Mouse (Mus musculus): ENCODE data around the gene Sh3bgrl2. TPM values are rescaled to one million over a fixed set of nuclear protein-coding genes. Genes with fewer than 3 reads are reported as not detected.

The Sh3bgrl2 gene
- polyA plus RNA-seq, 1 experiment: 3.4 TPM

DNA sequence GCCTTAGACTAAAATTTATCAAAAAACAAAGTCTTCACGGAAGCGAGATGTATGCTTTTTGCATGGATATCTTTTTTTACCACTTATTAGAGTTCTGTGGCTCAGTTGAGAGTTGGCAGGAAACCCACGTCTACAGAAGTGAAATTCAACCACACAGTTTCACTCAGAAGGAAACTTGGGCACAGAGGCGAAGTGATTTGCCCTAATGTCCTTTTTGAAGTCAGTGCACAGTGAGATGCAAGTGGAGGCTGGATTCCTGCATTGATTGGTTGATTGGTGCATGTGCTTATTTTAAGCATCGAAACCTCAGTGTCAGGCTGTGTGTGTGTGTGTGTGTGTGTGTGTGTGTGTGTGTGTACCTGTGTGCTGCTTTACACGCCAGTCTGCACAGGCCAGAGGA, 3.5 kb downstream of the Sh3bgrl2 start:
- H3K79me3 ChIP-seq (ENCODE audit: low read depth): no peaks in the 10 kb centered on the region
- no peaks in the 10 kb centered on the region for H3K36me3 ChIP-seq (ENCODE audit: control insufficient read depth, insufficient read depth)
- H3K4me3 ChIP-seq (ENCODE audit: insufficient read depth, poor library complexity, severe bottlenecking): no peak overlapping the region
- H3K79me2 ChIP-seq (ENCODE audit: control insufficient read depth, insufficient read depth): no peaks in the 10 kb centered on the region
- TF ChIP-seq CEBPB (IDR thresholded peaks at IDR 0.05; ENCODE audit: low read depth): no peak
- TF ChIP-seq MAX (IDR thresholded peaks at IDR 0.05): no peak
- no peak for TF ChIP-seq CTCF (IDR thresholded peaks at IDR 0.05; ENCODE audit: control insufficient read depth, insufficient read depth, insufficient read length)
- no peak for TF ChIP-seq MYOG (IDR thresholded peaks at IDR 0.05; ENCODE audit: control insufficient read depth, extremely low read depth, insufficient read length)
- TF ChIP-seq MYOD1 (IDR thresholded peaks at IDR 0.05; ENCODE audit: control insufficient read depth, insufficient read length, low read depth): no peak
- no peak for TF ChIP-seq FOSL1 (IDR thresholded peaks at IDR 0.05; ENCODE audit: insufficient read depth, low read length, poor library complexity, severe bottlenecking)
- no peak for TF ChIP-seq USF1 (IDR thresholded peaks at IDR 0.05; ENCODE audit: low read depth)
- no peaks in the 10 kb centered on the region for H3K27me3 ChIP-seq (ENCODE audit: control insufficient read depth, insufficient read depth, insufficient read length)
- H3ac ChIP-seq (ENCODE audit: control insufficient read depth, insufficient read length, low read depth): no peak overlapping the region

- TF ChIP-seq USF1 (IDR thresholded peaks at IDR 0.05; ENCODE audit: low read depth) (no peak), CTCF (IDR thresholded peaks at IDR 0.05; ENCODE audit: control insufficient read depth, insufficient read depth, insufficient read length) (no peak), MYOG (IDR thresholded peaks at IDR 0.05; ENCODE audit: control insufficient read depth, extremely low read depth, insufficient read length) (no peak), FOSL1 (IDR thresholded peaks at IDR 0.05; ENCODE audit: insufficient read depth, low read length, poor library complexity, severe bottlenecking) (no peak)
- Histone ChIP-seq H3ac (ENCODE audit: control insufficient read depth, insufficient read length, low read depth) (no peak overlapping the region), H3K79me3 (ENCODE audit: low read depth) (peaks cover 6% of the 10 kb centered on the region), H3K27me3 (ENCODE audit: control insufficient read depth, insufficient read depth, insufficient read length) (no peaks in the 10 kb centered on the region), H3K4me3 (ENCODE audit: insufficient read depth, poor library complexity, severe bottlenecking) (no peak overlapping the region), H3K79me2 (ENCODE audit: control insufficient read depth, insufficient read depth) (no peaks in the 10 kb centered on the region), H3K36me3 (ENCODE audit: control insufficient read depth, insufficient read depth) (no peaks in the 10 kb centered on the region)
These were observed 7.5 kb downstream of the Sh3bgrl2 start for GRCm38 (mm10) chr9:83555580-83555979.

DNA sequence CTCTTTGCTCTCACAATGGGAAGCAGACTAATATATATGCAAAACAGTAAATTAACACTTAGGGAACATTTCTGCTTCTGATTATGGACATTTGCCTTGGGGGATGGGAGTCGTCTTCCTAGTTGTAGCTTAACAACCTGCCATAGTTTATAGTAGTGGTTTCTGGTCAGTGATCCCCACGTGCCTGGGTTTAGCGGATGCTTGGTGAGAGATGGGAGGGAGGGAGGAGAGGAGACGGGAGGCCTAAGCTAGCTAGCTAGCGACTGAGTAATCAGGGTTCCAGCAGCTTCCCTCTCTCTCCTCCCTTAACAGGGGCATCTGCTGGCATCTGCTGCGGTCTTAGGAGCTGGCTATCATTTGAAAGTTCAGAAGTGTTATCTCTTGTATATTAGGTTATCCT, 8.1 kb downstream of the Sh3bgrl2 start:
- Histone ChIP-seq H3K27me3 (ENCODE audit: control insufficient read depth, insufficient read depth, insufficient read length) (no peaks in the 10 kb centered on the region), H3ac (ENCODE audit: control insufficient read depth, insufficient read length, low read depth) (no peak overlapping the region), H3K4me3 (ENCODE audit: insufficient read depth, poor library complexity, severe bottlenecking) (no peak overlapping the region), H3K79me2 (ENCODE audit: control insufficient read depth, insufficient read depth) (no peaks in the 10 kb centered on the region), H3K79me3 (ENCODE audit: low read depth) (peaks cover 8% of the 10 kb centered on the region), H3K36me3 (ENCODE audit: control insufficient read depth, insufficient read depth) (no peaks in the 10 kb centered on the region)
- TF ChIP-seq MYOG (IDR thresholded peaks at IDR 0.05; ENCODE audit: control insufficient read depth, extremely low read depth, insufficient read length) (no peak), MAX (IDR thresholded peaks at IDR 0.05) (no peak), USF1 (IDR thresholded peaks at IDR 0.05; ENCODE audit: low read depth) (no peak), CTCF (IDR thresholded peaks at IDR 0.05; ENCODE audit: control insufficient read depth, insufficient read depth, insufficient read length) (no peak), CEBPB (IDR thresholded peaks at IDR 0.05; ENCODE audit: low read depth) (no peak), MYOD1 (IDR thresholded peaks at IDR 0.05; ENCODE audit: control insufficient read depth, insufficient read length, low read depth) (no peak), FOSL1 (IDR thresholded peaks at IDR 0.05; ENCODE audit: insufficient read depth, low read length, poor library complexity, severe bottlenecking) (no peak)

DNA sequence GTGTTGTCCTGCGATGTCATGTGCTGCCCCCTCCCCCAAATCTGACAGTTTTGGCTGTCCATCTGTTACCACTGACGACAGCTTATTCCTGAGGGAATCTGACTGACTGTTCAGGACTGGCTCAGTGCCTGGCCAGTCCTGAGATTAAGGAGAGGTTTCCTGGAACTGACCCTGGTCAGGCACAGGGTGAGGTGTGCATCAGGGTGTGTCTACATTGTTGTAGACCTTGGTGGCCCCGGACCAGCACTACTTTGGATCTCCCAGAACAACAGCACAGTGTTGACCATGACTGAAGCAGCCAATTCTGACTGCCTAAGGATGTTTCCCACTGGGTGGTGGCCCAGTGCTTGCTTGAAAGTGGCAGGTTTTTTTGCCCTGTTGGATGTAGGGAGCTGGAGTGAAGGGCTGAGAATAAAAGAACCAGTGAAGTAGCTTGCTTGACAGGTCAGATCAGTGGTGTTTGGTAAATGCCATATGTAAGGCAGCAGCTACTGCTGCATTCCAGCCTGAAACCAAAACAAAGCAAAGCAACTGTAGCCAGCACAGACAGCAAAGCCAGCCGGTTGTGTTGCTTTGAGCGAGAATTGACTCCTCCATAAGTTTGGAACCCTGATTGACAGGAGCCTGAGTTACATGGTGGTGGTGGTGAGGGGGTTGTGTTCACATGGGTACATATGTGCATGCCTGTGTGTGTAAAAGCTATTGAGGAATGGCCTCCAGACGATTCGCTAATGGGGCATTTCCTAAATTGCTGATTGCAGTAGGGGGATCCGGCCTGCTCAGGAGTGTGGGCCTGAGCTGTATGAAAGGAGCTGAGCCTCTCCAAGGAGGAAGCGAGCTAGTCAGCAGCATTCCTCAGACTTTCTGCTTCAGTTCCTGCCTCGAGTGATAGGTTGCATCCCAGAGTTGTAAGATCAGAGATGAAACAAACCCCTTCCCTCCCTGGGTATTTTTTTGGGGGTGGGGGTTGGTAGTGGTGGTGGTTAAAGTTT, 8.9 kb downstream of the Sh3bgrl2 start:
- no peak overlapping the region for H3K4me3 ChIP-seq (ENCODE audit: insufficient read depth, poor library complexity, severe bottlenecking)
- no peak for TF ChIP-seq CEBPB (IDR thresholded peaks at IDR 0.05; ENCODE audit: low read depth)
- TF ChIP-seq CTCF (IDR thresholded peaks at IDR 0.05; ENCODE audit: control insufficient read depth, insufficient read depth, insufficient read length): no peak
- TF ChIP-seq MYOD1 (IDR thresholded peaks at IDR 0.05; ENCODE audit: control insufficient read depth, insufficient read length, low read depth): no peak
- TF ChIP-seq USF1 (IDR thresholded peaks at IDR 0.05; ENCODE audit: low read depth): no peak
- TF ChIP-seq MYOG (IDR thresholded peaks at IDR 0.05; ENCODE audit: control insufficient read depth, extremely low read depth, insufficient read length): no peak
- no peak for TF ChIP-seq MAX (IDR thresholded peaks at IDR 0.05)

GRCm38 (mm10) chr9:83560670-83561069, 12.5 kb downstream of the Sh3bgrl2 start:
- H3K27me3 ChIP-seq (ENCODE audit: control insufficient read depth, insufficient read depth, insufficient read length): no peaks in the 10 kb centered on the region
- TF ChIP-seq CTCF (IDR thresholded peaks at IDR 0.05; ENCODE audit: control insufficient read depth, insufficient read depth, insufficient read length) (no peak), CEBPB (IDR thresholded peaks at IDR 0.05; ENCODE audit: low read depth) (no peak), USF1 (IDR thresholded peaks at IDR 0.05; ENCODE audit: low read depth) (no peak), MYOD1 (IDR thresholded peaks at IDR 0.05; ENCODE audit: control insufficient read depth, insufficient read length, low read depth) (no peak), FOSL1 (IDR thresholded peaks at IDR 0.05; ENCODE audit: insufficient read depth, low read length, poor library complexity, severe bottlenecking) (no peak), MAX (IDR thresholded peaks at IDR 0.05) (no peak), MYOG (IDR thresholded peaks at IDR 0.05; ENCODE audit: control insufficient read depth, extremely low read depth, insufficient read length) (no peak)
- H3ac ChIP-seq (ENCODE audit: control insufficient read depth, insufficient read length, low read depth): no peak overlapping the region
- H3K79me3 ChIP-seq (ENCODE audit: low read depth): peaks cover 8% of the 10 kb centered on the region
- no peaks in the 10 kb centered on the region for H3K36me3 ChIP-seq (ENCODE audit: control insufficient read depth, insufficient read depth)
- no peaks in the 10 kb centered on the region for H3K79me2 ChIP-seq (ENCODE audit: control insufficient read depth, insufficient read depth)
- H3K4me3 ChIP-seq (ENCODE audit: insufficient read depth, poor library complexity, severe bottlenecking): no peak overlapping the region

More for the DNA sequence above, 8.9 kb downstream of the Sh3bgrl2 start:
- Histone ChIP-seq H3K27me3 (ENCODE audit: control insufficient read depth, insufficient read depth, insufficient read length) (no peaks in the 10 kb centered on the region), H3K79me3 (ENCODE audit: low read depth) (peaks cover 8% of the 10 kb centered on the region), H3K36me3 (ENCODE audit: control insufficient read depth, insufficient read depth) (no peaks in the 10 kb centered on the region), H3K79me2 (ENCODE audit: control insufficient read depth, insufficient read depth) (no peaks in the 10 kb centered on the region), H3ac (ENCODE audit: control insufficient read depth, insufficient read length, low read depth) (no peak overlapping the region)
